Mouse (Mus musculus): ENCODE measurements around the gene Shisa3. TPM values are rescaled to one million over a fixed set of nuclear protein-coding genes. Genes with fewer than 3 reads are reported as not detected.

Gene Shisa3
- polyA plus RNA-seq, 1 experiment from 2014 or later: 4.8 TPM

DNA sequence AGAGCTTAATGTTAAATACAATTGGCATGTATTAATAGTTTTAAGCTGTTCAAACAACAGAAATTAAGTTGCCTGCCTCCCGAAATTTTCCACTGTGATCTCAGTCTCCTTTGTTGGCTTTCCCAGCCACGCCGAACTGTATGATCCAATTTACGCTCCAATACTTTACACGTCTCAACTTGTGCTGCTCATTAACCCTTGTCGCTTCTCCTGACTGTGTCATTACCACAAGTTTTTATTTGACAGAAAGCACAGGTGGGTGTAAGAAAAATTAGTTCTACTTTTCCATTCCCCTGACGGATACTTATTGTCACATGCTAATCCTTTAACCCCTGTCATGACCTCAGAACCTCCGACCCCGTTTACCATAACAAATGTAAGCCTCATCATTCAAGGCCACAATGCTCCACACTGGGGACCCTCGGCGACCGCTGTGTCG is 49.2 kb downstream of the Shisa3 start:
- Histone ChIP-seq H3K36me3 (no peaks in the 10 kb centered on the region), H3K9me3 (replicated peaks) (no peaks in the 10 kb centered on the region), H3K27me3 (ENCODE audit: low read depth, poor library complexity, severe bottlenecking) (peaks cover 22% of the 10 kb centered on the region; the same call in 1 of the 2 replicates), H3K4me1 (peaks cover 34% of the 10 kb centered on the region), H3K27ac (no peak overlapping the region), H3K4me3 (no peak overlapping the region)
- 31% methylated on average over 13 of the region's 13 CpGs for WGBS
- no peak for DNase-seq (ENCODE audit: low spot score)

DNA sequence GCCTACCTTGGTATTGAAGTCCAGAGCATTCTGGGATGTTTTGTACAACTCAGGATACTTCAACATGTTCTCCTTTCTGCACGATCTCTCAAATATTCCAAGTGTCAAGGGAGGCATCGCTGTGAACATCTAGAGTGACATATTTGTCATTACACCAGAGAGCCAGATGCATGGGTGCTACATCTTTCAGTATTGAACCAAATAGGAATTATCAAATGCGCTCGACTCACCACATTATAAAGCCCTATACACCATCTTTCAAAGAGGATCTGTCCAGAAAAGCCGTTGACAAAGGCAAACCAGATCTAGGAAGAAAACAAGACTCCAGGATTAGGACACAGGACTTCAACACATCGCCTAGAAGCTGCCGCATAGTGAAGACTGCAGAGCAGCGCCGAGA is 52.2 kb downstream of the Shisa3 start:
- DNase-seq (ENCODE audit: low spot score): no peak
- no peak overlapping the region for H3K4me3 ChIP-seq
- H3K27ac ChIP-seq: no peak overlapping the region
- no peaks in the 10 kb centered on the region for H3K9me3 ChIP-seq (replicated peaks)
- peaks cover 38% of the 10 kb centered on the region for H3K4me1 ChIP-seq
- WGBS: 94% methylated on average over 9 of the region's 9 CpGs
- H3K36me3 ChIP-seq: no peaks in the 10 kb centered on the region
- H3K27me3 ChIP-seq (ENCODE audit: low read depth, poor library complexity, severe bottlenecking): peaks cover 16% of the 10 kb centered on the region; the same call in 1 of the 2 replicates

GRCm38 (mm10) chr5:67662715-67663114 is 55.0 kb downstream of the Shisa3 start:
- no peaks in the 10 kb centered on the region for H3K9me3 ChIP-seq (replicated peaks)
- WGBS: 63% methylated on average over 6 of the region's 6 CpGs
- no peak overlapping the region for H3K4me3 ChIP-seq
- peaks cover 11% of the 10 kb centered on the region; the same call in 1 of the 2 replicates for H3K4me1 ChIP-seq
- H3K36me3 ChIP-seq: no peaks in the 10 kb centered on the region
- H3K27ac ChIP-seq: no peak overlapping the region
- H3K27me3 ChIP-seq (ENCODE audit: low read depth, poor library complexity, severe bottlenecking): peaks cover 16% of the 10 kb centered on the region; the same call in 1 of the 2 replicates
- no peak for DNase-seq (ENCODE audit: low spot score)

DNA sequence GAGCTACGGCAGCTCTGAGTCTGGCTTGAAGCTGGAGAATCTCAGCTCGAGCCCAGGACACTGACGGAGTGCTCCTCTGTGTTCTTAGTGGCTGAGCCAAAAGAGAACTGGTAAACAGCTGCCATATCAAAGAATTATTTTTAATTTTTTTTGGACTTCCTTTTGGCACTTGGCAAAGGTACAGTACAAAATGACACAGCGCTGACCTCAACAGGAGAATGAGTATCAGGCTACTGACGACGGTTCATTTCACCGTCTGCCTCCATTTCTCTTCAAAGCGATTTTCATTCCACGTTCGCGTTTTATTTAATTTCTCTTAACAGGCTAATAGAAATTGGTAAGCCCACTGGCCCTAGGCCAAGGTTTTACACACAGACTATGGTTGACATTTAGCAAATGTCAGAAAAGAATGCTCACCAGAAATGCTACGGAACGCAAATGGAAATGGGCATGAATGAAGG is 61.8 kb downstream of the Shisa3 start:
- H3K4me1 ChIP-seq: 0 out of 2 replicates have a peak, but pooled peaks cover 7% of the 10 kb centered on the region
- no peak for DNase-seq (ENCODE audit: low spot score)

GRCm38 (mm10) chr5:67670158-67670557 is 62.5 kb downstream of the Shisa3 start:
- no peaks in the 10 kb centered on the region for H3K27me3 ChIP-seq (ENCODE audit: low read depth, poor library complexity, severe bottlenecking)
- no peaks in the 10 kb centered on the region for H3K36me3 ChIP-seq
- no peak for DNase-seq (ENCODE audit: low spot score)
- no peak overlapping the region for H3K4me3 ChIP-seq
- H3K4me1 ChIP-seq: 0 out of 2 replicates have a peak, but pooled peaks cover 7% of the 10 kb centered on the region
- WGBS: 83% methylated on average over 6 of the region's 6 CpGs
- H3K27ac ChIP-seq: no peak overlapping the region
- H3K9me3 ChIP-seq (replicated peaks): no peaks in the 10 kb centered on the region

More for the DNA sequence above, 61.8 kb downstream of the Shisa3 start:
- Histone ChIP-seq H3K9me3 (replicated peaks) (no peaks in the 10 kb centered on the region), H3K27me3 (ENCODE audit: low read depth, poor library complexity, severe bottlenecking) (no peaks in the 10 kb centered on the region), H3K27ac (no peak overlapping the region), H3K4me3 (no peak overlapping the region), H3K36me3 (no peaks in the 10 kb centered on the region)
- WGBS: 90% methylated on average over 13 of the region's 13 CpGs

DNA sequence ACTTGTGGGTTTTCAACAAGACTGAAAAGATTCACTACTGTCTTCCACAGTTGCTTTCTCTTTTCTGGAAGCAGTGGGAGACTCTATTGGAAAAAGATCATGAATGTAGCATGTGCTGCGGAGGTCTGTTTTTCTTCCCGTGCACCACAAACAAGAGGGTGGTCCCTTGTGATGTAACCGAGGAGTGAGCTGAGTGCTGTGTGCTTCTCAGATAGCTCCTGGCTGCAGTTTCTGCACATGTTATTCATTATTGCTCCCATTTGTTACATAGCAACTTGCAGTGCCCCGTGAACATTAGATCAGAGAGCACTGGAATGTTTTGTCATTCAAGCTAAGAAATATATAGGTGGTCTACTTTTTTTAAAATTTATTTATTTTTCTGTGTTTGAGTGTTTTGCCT is 65.3 kb downstream of the Shisa3 start:
- no peak overlapping the region for H3K4me3 ChIP-seq
- H3K9me3 ChIP-seq (replicated peaks): no peaks in the 10 kb centered on the region
- 0 out of 2 replicates have a peak, but pooled peaks cover 7% of the 10 kb centered on the region for H3K4me1 ChIP-seq
- H3K27me3 ChIP-seq (ENCODE audit: low read depth, poor library complexity, severe bottlenecking): no peaks in the 10 kb centered on the region
- WGBS: 56% methylated on average over 4 of the region's 4 CpGs
- H3K27ac ChIP-seq: no peak overlapping the region
- no peaks in the 10 kb centered on the region for H3K36me3 ChIP-seq
- DNase-seq (ENCODE audit: low spot score): no peak

Small RNA genes lying within 50 kb of the gene (microRNA-seq; reads per million reads assigned to microRNA genes)
- not detected for gene Gm23617

Other genes starting within 250 kb of the Shisa3 start
- gene Bend4, start 179.6 kb upstream of the Shisa3 start, polyA plus RNA-seq (2016; fragmentation: Nextera tagmentation; extraction: Ambion mirVana): 15.3 and 18.2 TPM in 2 replicates
- gene Atp8a1, start 239.6 kb downstream of the Shisa3 start, polyA plus RNA-seq (2016; fragmentation: Nextera tagmentation; extraction: Ambion mirVana): 5.0 and 5.5 TPM in 2 replicates